24 mouse cellular contexts compared by ENCODE assay signal in the genomic region with DNA sequence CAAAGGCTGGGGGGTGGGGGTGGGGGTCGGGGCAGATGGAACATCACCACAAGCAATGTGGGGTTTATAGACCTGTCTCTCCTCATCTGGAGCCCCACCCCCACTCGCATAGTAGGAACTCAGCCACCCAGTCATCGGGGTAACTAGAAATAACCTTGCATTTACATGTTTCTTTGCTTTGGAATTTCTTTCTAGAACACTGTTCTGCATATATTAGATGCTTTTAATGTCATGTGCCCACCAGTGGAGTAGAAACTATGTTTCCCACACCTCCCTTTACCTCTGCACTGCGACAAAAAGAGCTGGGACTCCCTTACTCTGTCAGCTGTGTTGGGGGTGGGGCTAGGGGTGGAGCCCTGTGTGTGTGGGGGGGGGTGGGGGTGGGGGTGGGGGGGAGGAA. TPM values are rescaled to one million over a fixed set of nuclear protein-coding genes. Genes with fewer than 3 reads are reported as not detected.
A peak's percentile ranks its signal among the peaks of the same experiment; 100 is the strongest.
DNase-seq lines count a peak whose midpoint lies in the region; ATAC-seq and TF ChIP-seq lines count a peak whose summit lies in the region.
"Had no signal": no experiment of that assay in that cellular context is flagged by ENCODE, and none has a peak within 500 bp of the region (broad histone marks: within the 10 kb centered on the region; RNA-seq: fewer than 3 reads in every experiment).

No protein-coding gene starts in this region.

- no peak for TF ChIP-seq POLR2A in CH12.LX (IDR thresholded peaks at IDR 0.05; ENCODE audit: low read depth, low read length)

- TF ChIP-seq RAD21 in CH12.LX (IDR thresholded peaks at IDR 0.05; ENCODE audit: low read depth, low read length), result no peak

- H3K4me2 ChIP-seq in heart, embryonic 12.5 days, result no peak overlapping the region
- peak overlapping the region; percentile 92 for H3K4me2 ChIP-seq in CH12.LX (ENCODE audit: insufficient read depth, low read depth, poor library complexity, severe bottlenecking)
- peak overlapping the region; percentile 56 for H3K4me2 ChIP-seq in hindbrain, embryonic 15.5 days
- peak overlapping the region; percentile 61 for H3K4me2 ChIP-seq in neural tube, embryonic 13.5 days
- H3K4me2 ChIP-seq: embryonic facial prominence, embryonic 12.5 days; forebrain, embryonic 15.5 days; heart, embryonic 11.5 days had no signal

- no peak for TF ChIP-seq CTCF in CH12.LX (conservative IDR thresholded peaks at IDR 0.05 in 1 of 2, IDR thresholded peaks at IDR 0.05 in 1 of 2; ENCODE audit: low read depth in 2 of 2, low read length in 2 of 2)

- dilution Hi-C loops in CH12.LX (cut with MboI; ENCODE audit: extremely low pct_ligation_motif_present, extremely low pct_unique_long_range_greater_than_20kb, low sequenced_read_pairs), result no loop called here

- 4% methylated on average over 4 of the region's 4 CpGs for WGBS in heart, embryonic 12.5 days
- WGBS in hindbrain, embryonic 15.5 days, result 3% methylated on average over 4 of the region's 4 CpGs
- 2% methylated on average over 4 of the region's 4 CpGs for WGBS in neural tube, embryonic 13.5 days

- 0 out of 2 replicates have a peak, but pooled peaks have one; percentile 28 for TF ChIP-seq EP300 in CH12.LX (IDR thresholded peaks at IDR 0.05; ENCODE audit: low read length)

- in situ Hi-C loops in CH12.LX (cut with MboI; ENCODE audit: low pct_ligation_motif_present, low pct_unique_long_range_greater_than_20kb, low sequenced_read_pairs), result loop anchor here (25.0 kb wide), 1 partner anchor 301 kb away; no protein-coding TSS in a partner anchor

- 0 out of 2 replicates have a peak, but pooled peaks cover 5% of the 10 kb centered on the region for H3K4me1 ChIP-seq in heart, embryonic 12.5 days (replicated peaks)
- peaks cover 17 to 27% of the 10 kb centered on the region in 2 experiments for H3K4me1 ChIP-seq in CH12.LX (ENCODE audit: control insufficient read depth in 1 of 2, insufficient read depth in 2 of 2)
- peaks cover 10% of the 10 kb centered on the region for H3K4me1 ChIP-seq in hindbrain, embryonic 15.5 days (replicated peaks)
- H3K4me1 ChIP-seq in neural tube, embryonic 13.5 days (replicated peaks), result peaks cover 37% of the 10 kb centered on the region
- H3K4me1 ChIP-seq: embryonic facial prominence, embryonic 12.5 days had no signal

- peaks cover 97% of the 10 kb centered on the region for H3K27me3 ChIP-seq in heart, embryonic 12.5 days (replicated peaks)
- H3K27me3 ChIP-seq in CH12.LX (replicated peaks), result peaks cover 3% of the 10 kb centered on the region
- H3K27me3 ChIP-seq in hindbrain, embryonic 15.5 days, result peaks cover 66% of the 10 kb centered on the region
- peaks cover 98% of the 10 kb centered on the region for H3K27me3 ChIP-seq in neural tube, embryonic 13.5 days

- H3K79me2 ChIP-seq in CH12.LX (replicated peaks; ENCODE audit: control insufficient read depth, extremely low read depth, insufficient read depth, poor library complexity, severe bottlenecking), result no peaks in the 10 kb centered on the region

- 0 out of 2 replicates have a peak, but pooled peaks have one; percentile 37 for ATAC-seq in heart, embryonic 12.5 days (ENCODE audit: insufficient number of reproducible peaks, low FRiP score)
- ATAC-seq in hindbrain, embryonic 15.5 days (ENCODE audit: low FRiP score, low read depth), result no peak
- peak; percentile 28; the same call in 1 of the 2 replicates for ATAC-seq in neural tube, embryonic 13.5 days (ENCODE audit: low read depth)
- ATAC-seq: CD4-positive, CD25-positive, alpha-beta regulatory T cell, adult 4 months; forebrain, embryonic 15.5 days; inflammation-experienced regulatory T-cells, adult 6 months had no signal

- intact Hi-C loops in heart, postnatal 14 days (cut with DNase I), result no loop called here

- no peaks in the 10 kb centered on the region for H3K36me3 ChIP-seq in heart, embryonic 12.5 days
- no peaks in the 10 kb centered on the region for H3K36me3 ChIP-seq in CH12.LX (replicated peaks in 1 of 2; ENCODE audit: control insufficient read depth in 1 of 2, insufficient read depth in 1 of 2, low read length in 1 of 2)
- no peaks in the 10 kb centered on the region for H3K36me3 ChIP-seq in hindbrain, embryonic 15.5 days
- H3K36me3 ChIP-seq in neural tube, embryonic 13.5 days, result 0 out of 2 replicates have a peak, but pooled peaks cover 1% of the 10 kb centered on the region
- H3K36me3 ChIP-seq: embryonic facial prominence, embryonic 12.5 days; forebrain, embryonic 15.5 days had no signal

- DNase-seq in heart, postnatal 4 days, result no peak
- peak; percentile 33 for DNase-seq in CH12.LX (ENCODE audit: extremely low read depth)
- no peak for DNase-seq in adrenal gland, adult 18-20 months (ENCODE audit: low spot score in 2 of 2)
- no peak for DNase-seq in heart, postnatal 14 days
- no peak for DNase-seq in frontal cortex, postnatal 10 days (ENCODE audit: low spot score in 2 of 2)
- DNase-seq: adrenal gland, postnatal 14 days; B cell, adult 2 months; cerebellum, adult 11-12 months; cerebellum, adult 9-10 months; cerebellum, postnatal 25 days; gastrocnemius, postnatal 10 days; heart, adult 18-20 months; heart, postnatal 36 days had no signal

- no peaks in the 10 kb centered on the region for H3K9me3 ChIP-seq in heart, embryonic 12.5 days (replicated peaks)
- no peaks in the 10 kb centered on the region for H3K9me3 ChIP-seq in CH12.LX (replicated peaks; ENCODE audit: low read length)
- no peaks in the 10 kb centered on the region for H3K9me3 ChIP-seq in hindbrain, embryonic 15.5 days
- H3K9me3 ChIP-seq in neural tube, embryonic 13.5 days, result no peaks in the 10 kb centered on the region
- H3K9me3 ChIP-seq: embryonic facial prominence, embryonic 12.5 days; forebrain, embryonic 15.5 days had no signal

- H3K9ac ChIP-seq in heart, embryonic 12.5 days, result no peak overlapping the region
- no peak overlapping the region for H3K9ac ChIP-seq in CH12.LX (ENCODE audit: insufficient read depth, low read depth)
- peak overlapping the region; percentile 47 for H3K9ac ChIP-seq in hindbrain, embryonic 15.5 days
- H3K9ac ChIP-seq in neural tube, embryonic 13.5 days, result peak overlapping the region; percentile 87
- H3K9ac ChIP-seq: embryonic facial prominence, embryonic 12.5 days; forebrain, embryonic 15.5 days had no signal

- H3K4me3 ChIP-seq in heart, embryonic 12.5 days, result no peak overlapping the region
- no peak overlapping the region for H3K4me3 ChIP-seq in CH12.LX (replicated peaks in 1 of 3; ENCODE audit: low read depth in 2 of 3, low read length in 2 of 3, poor library complexity in 1 of 3)
- H3K4me3 ChIP-seq in hindbrain, embryonic 15.5 days, result peak overlapping the region; percentile 38
- H3K4me3 ChIP-seq in neural tube, embryonic 13.5 days, result peak overlapping the region; percentile 52
- H3K4me3 ChIP-seq: embryonic facial prominence, embryonic 12.5 days; forebrain, embryonic 15.5 days had no signal

- no peak overlapping the region for H3K27ac ChIP-seq in heart, embryonic 12.5 days (ENCODE audit: poor library complexity, severe bottlenecking)
- peak overlapping the region; percentile 95; the same call in 1 of the 2 replicates for H3K27ac ChIP-seq in CH12.LX (ENCODE audit: insufficient read depth, low read depth)
- peak overlapping the region; percentile 81 for H3K27ac ChIP-seq in hindbrain, embryonic 15.5 days (replicated peaks)
- peak overlapping the region; percentile 94 for H3K27ac ChIP-seq in neural tube, embryonic 13.5 days (replicated peaks)
- H3K27ac ChIP-seq: embryonic facial prominence, embryonic 12.5 days; forebrain, embryonic 15.5 days had no signal

TF ChIP-seq in CH12.LX, 34 proteins besides CTCF, POLR2A, EP300 and RAD21 (continues in another document):
- TF ChIP-seq NELFE (IDR thresholded peaks at IDR 0.05; ENCODE audit: low read depth, low read length), result no peak
- TF ChIP-seq POLR2AphosphoS2 (IDR thresholded peaks at IDR 0.05; ENCODE audit: low read depth, low read length), result no peak
- TF ChIP-seq MXI1 (IDR thresholded peaks at IDR 0.05; ENCODE audit: low read depth, low read length), result no peak
- peak; percentile 59 for TF ChIP-seq ZKSCAN1 (IDR thresholded peaks at IDR 0.05; ENCODE audit: borderline replicate concordance, low read depth, low read length)
- TF ChIP-seq MEF2A (IDR thresholded peaks at IDR 0.05; ENCODE audit: borderline replicate concordance, low read depth, low read length), result peak; percentile 82
- no peak for TF ChIP-seq UBTF (IDR thresholded peaks at IDR 0.05; ENCODE audit: low read depth, low read length)
- TF ChIP-seq MAX (IDR thresholded peaks at IDR 0.05; ENCODE audit: low read length), result no peak
- no peak for TF ChIP-seq HCFC1 (IDR thresholded peaks at IDR 0.05; ENCODE audit: low read depth, low read length)
- no peak for TF ChIP-seq JUN (IDR thresholded peaks at IDR 0.05; ENCODE audit: insufficient read depth, low read depth, low read length)
- no peak for TF ChIP-seq RCOR1 (conservative IDR thresholded peaks at IDR 0.05; ENCODE audit: low read depth, low read length)
- TF ChIP-seq MAFK (IDR thresholded peaks at IDR 0.05; ENCODE audit: insufficient replicate concordance, low read length), result no peak
- 0 out of 2 replicates have a peak, but pooled peaks have one; percentile 20 for TF ChIP-seq TCF12 (IDR thresholded peaks at IDR 0.05; ENCODE audit: low read depth, low read length)
- no peak for TF ChIP-seq GABPA (IDR thresholded peaks at IDR 0.05; ENCODE audit: insufficient replicate concordance, low read depth, low read length)
- 0 out of 2 replicates have a peak, but pooled peaks have one; percentile 14 for TF ChIP-seq CHD2 (IDR thresholded peaks at IDR 0.05; ENCODE audit: low read length)
- no peak for TF ChIP-seq TBP (conservative IDR thresholded peaks at IDR 0.05; ENCODE audit: low read depth, low read length)
- TF ChIP-seq NRF1 (IDR thresholded peaks at IDR 0.05; ENCODE audit: low read depth, low read length), result no peak
- TF ChIP-seq ZC3H11A (IDR thresholded peaks at IDR 0.05; ENCODE audit: low read depth, low read length), result no peak
- no peak for TF ChIP-seq MYC (IDR thresholded peaks at IDR 0.05; ENCODE audit: low read depth, low read length)
- TF ChIP-seq BHLHE40 (IDR thresholded peaks at IDR 0.05; ENCODE audit: low read depth, low read length), result peak; percentile 73
- no peak for TF ChIP-seq MAZ (IDR thresholded peaks at IDR 0.05; ENCODE audit: low read depth, low read length)
- TF ChIP-seq KAT2A (IDR thresholded peaks at IDR 0.05; ENCODE audit: insufficient replicate concordance, low read length), result no peak
- no peak for TF ChIP-seq IRF4 (IDR thresholded peaks at IDR 0.05; ENCODE audit: low read depth, low read length)

RNA-seq across cellular contexts. Expression of gene Slc6a5, which starts 3.2 kb away (rescaled TPM):
- not detected in 2 replicates for polyA plus RNA-seq in heart, embryonic 12.5 days (2016; fragmentation: Nextera tagmentation; extraction: Ambion mirVana)
- total RNA-seq in heart, postnatal 4 days (2021), result not detected
- total RNA-seq in CH12.LX (2012; rRNA removed) (not detected in 2 replicates), CH12.LX (2014; rRNA removed) (not detected in 2 replicates)
- not detected in 2 replicates for polyA plus RNA-seq in CH12.LX (2012; ENCODE audit: insufficient read length, low read depth)
- polyA plus RNA-seq in hindbrain, embryonic 15.5 days (2015; fragmentation: Nextera tagmentation; extraction: Ambion mirVana), result 10.7 and 11.5 TPM in 2 replicates
- polyA plus RNA-seq in neural tube, embryonic 13.5 days (2015; fragmentation: Nextera tagmentation; extraction: Ambion mirVana), result 14.3 and 14.4 TPM in 2 replicates
- 1 to 10 TPM; 4.5 to 8.8 TPM for total RNA-seq in adrenal gland, adult 18-20 months (2021)
- not detected for total RNA-seq in heart, postnatal 14 days (2021)
- total RNA-seq: gastrocnemius, postnatal 10 days; heart, adult 18-20 months; heart, postnatal 36 days; MEL had no signal
- polyA plus RNA-seq: CD4-positive, CD25-positive, alpha-beta regulatory T cell, adult 4 months; forebrain, embryonic 11.5 days; forebrain, embryonic 15.5 days; heart, embryonic 11.5 days; heart, embryonic 16.5 days; inflammation-experienced regulatory T-cells, adult 6 months had no signal

Comparison
In these comparisons a context has a peak if more than half of its experiments do, and no peak if none do; other contexts are left out.
1. H3K4me3 ChIP-seq: peak in hindbrain, embryonic 15.5 days (single experiment) and neural tube, embryonic 13.5 days (single experiment); none in heart, embryonic 12.5 days (single experiment) and CH12.LX (0 of 3).
2. H3K9ac ChIP-seq: peak in hindbrain, embryonic 15.5 days (single experiment) and neural tube, embryonic 13.5 days (single experiment); none in heart, embryonic 12.5 days (single experiment) and CH12.LX (single experiment).
3. RNA of gene Slc6a5, which starts 3.2 kb away (total RNA-seq): 4.5 to 8.8 TPM in adrenal gland, adult 18-20 months; not detected in heart, postnatal 4 days, not detected in CH12.LX and not detected in heart, postnatal 14 days; every median in the first group is over 4 times any median in the second.